Mouse (Mus musculus) heart, postnatal 0 days (tissue): Measurements from ENCODE around the gene Rbfox1. TPM values are rescaled to one million over a fixed set of nuclear protein-coding genes. Genes with fewer than 3 reads are reported as not detected.

ENCODE experiments used
- ATAC-seq: fragments of 200-750 bp; cut with Nextera tagmentation; 2 replicates; pipeline ENCODE4 v1.8.0; 2017; ENCODE audit warnings: low read depth, moderate number of reproducible peaks, moderate library complexity; ENCODE audit not compliant: insufficient read depth
- DNase-seq: peaks from one replicate; pipeline ENCODE4 v3.0.0-alpha.2; 2016; ENCODE audit warnings: low spot score
- H3K27ac ChIP-seq: fragments of 300-500 bp; sonication (generic); 2 replicates; pipeline ENCODE4 v1.5.1; 2014; ENCODE audit warnings: low read depth, mild to moderate bottlenecking
- H3K27me3 ChIP-seq: fragments of 300-500 bp; sonication (generic); 2 replicates; pipeline ENCODE4 v1.6.1; 2014; ENCODE audit warnings: low read length, mixed read lengths; ENCODE audit not compliant: control insufficient read depth, insufficient read depth
- H3K36me3 ChIP-seq: fragments of 300-500 bp; sonication (generic); replicated peaks from 2 replicates; pipeline ENCODE4 v1.6.1; 2014; ENCODE audit warnings: low read length, mixed read lengths; ENCODE audit not compliant: control insufficient read depth, insufficient read depth
- H3K4me1 ChIP-seq: fragments of 300-500 bp; sonication (generic); 2 replicates; pipeline ENCODE4 v1.6.1; 2014; ENCODE audit warnings: antibody characterized with exemption; ENCODE audit not compliant: control insufficient read depth, insufficient read depth
- H3K4me2 ChIP-seq: fragments of 300-500 bp; sonication (generic); 2 replicates; pipeline ENCODE4 v1.6.1; 2014; ENCODE audit warnings: low read depth, mild to moderate bottlenecking, low read length, moderate library complexity
- H3K4me3 ChIP-seq: fragments of 300-500 bp; sonication (generic); 2 replicates; pipeline ENCODE4 v1.5.1; 2014; ENCODE audit warnings: low read depth, low read length
- H3K9ac ChIP-seq: fragments of 300-500 bp; sonication (generic); replicated peaks from 2 replicates; pipeline ENCODE4 v1.6.1; 2014; ENCODE audit warnings: low read depth, low read length, mixed read lengths
- H3K9me3 ChIP-seq: fragments of 300-500 bp; sonication (generic); replicated peaks from 2 replicates; pipeline ENCODE4 v1.6.1; 2016; ENCODE audit warnings: low read length; ENCODE audit not compliant: control insufficient read depth
- CTCF ChIP-seq: IDR thresholded peaks from 2 replicates; pipeline ENCODE4 v1.5.1; 2016; ENCODE audit warnings: antibody characterized with exemption, control low read depth, low read depth
- EP300 ChIP-seq: IDR thresholded peaks from 2 replicates; pipeline ENCODE4 v1.6.1; 2016; ENCODE audit warnings: antibody characterized with exemption, low read depth
- whole genome bisulfite sequencing: fragments of 180-500 bp; shearing (Covaris S2); extraction: QIAGEN DNeasy Blood & Tissue Kit; methylation state at CpG from one replicate; pipeline ENCODE4 v1.1.7; 2014; 5-methylcytosine and 5-hydroxymethylcytosine counted together
- polyA plus RNA-seq: library from polyadenylated mRNA; unstranded; fragments of >200 nt; fragmentation: Nextera tagmentation; extraction: Ambion mirVana; gene quantifications from 2 replicates; pipeline ENCODE4 v1.2.1, GENCODE M21; 2015
- total RNA-seq: library from RNA; depleted of rRNA; stranded (reverse); fragments of >200 nt; gene quantifications from 2 replicates; pipeline ENCODE4 v1.2.3, GENCODE M21; 2014; ENCODE audit warnings: low replicate concordance

Rbfox1 gene
- total and polyA plus RNA-seq, 2 experiments from 2014 or later, result 6.0 to 15.3 TPM

- Histone ChIP-seq H3K9me3 (no peaks in the 10 kb centered on the region), H3K9ac (no peak overlapping the region), H3K36me3 (no peaks in the 10 kb centered on the region), H3K4me2 (no peak overlapping the region), H3K27ac (no peak overlapping the region), H3K4me1 (no peaks in the 10 kb centered on the region), H3K4me3 (no peak overlapping the region), H3K27me3 (no peaks in the 10 kb centered on the region)
- DNase-seq, result no peak
- 72% methylated on average over 3 of the region's 3 CpGs for WGBS
- no peak for ATAC-seq
- TF ChIP-seq CTCF (no peak), EP300 (no peak)
Measured at GRCm38 (mm10) chr16:6813871-6814270, 928.7 kb downstream of the Rbfox1 start.

DNA sequence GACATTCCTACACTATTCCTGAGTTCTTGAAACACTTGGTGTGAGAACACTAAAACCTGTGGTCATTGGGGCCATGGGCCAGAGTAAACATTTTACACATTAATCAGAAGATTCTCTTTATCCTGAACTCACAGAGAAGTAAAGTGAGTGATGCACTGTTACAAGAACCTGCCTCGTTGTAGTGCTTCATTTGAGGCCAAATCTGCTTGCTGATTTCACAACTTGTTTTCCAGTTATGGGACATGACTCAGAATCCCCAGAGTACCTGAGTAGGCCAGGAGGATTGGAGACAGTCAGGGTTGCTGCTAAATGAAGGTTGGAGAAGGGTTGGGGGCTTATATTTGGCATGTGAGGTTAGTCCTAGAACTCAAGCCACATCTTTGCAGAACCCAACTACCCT, 936.6 kb downstream of the Rbfox1 start:
- Histone ChIP-seq H3K27ac (no peak overlapping the region), H3K4me1 (no peaks in the 10 kb centered on the region), H3K4me3 (no peak overlapping the region), H3K4me2 (no peak overlapping the region), H3K9me3 (no peaks in the 10 kb centered on the region), H3K9ac (no peak overlapping the region), H3K36me3 (no peaks in the 10 kb centered on the region), H3K27me3 (no peaks in the 10 kb centered on the region)
- ATAC-seq (no peak), DNase-seq (no peak)
- TF ChIP-seq EP300 (no peak), CTCF (no peak)
- WGBS, result 56% methylated on average over 1 of the region's 1 CpGs

- Histone ChIP-seq H3K9me3 (no peaks in the 10 kb centered on the region), H3K36me3 (no peaks in the 10 kb centered on the region), H3K4me1 (no peaks in the 10 kb centered on the region), H3K4me3 (no peak overlapping the region), H3K9ac (no peak overlapping the region), H3K27me3 (no peaks in the 10 kb centered on the region), H3K4me2 (no peak overlapping the region), H3K27ac (no peak overlapping the region)
- ATAC-seq, result no peak
- DNase-seq, result no peak
- WGBS, result 74% methylated on average over 6 of the region's 6 CpGs
- TF ChIP-seq EP300 (no peak), CTCF (no peak)
Measured at GRCm38 (mm10) chr16:6829892-6830524, 944.9 kb downstream of the Rbfox1 start.

- DNase-seq, result no peak
- Histone ChIP-seq H3K9ac (no peak overlapping the region), H3K27ac (no peak overlapping the region), H3K9me3 (no peaks in the 10 kb centered on the region), H3K36me3 (no peaks in the 10 kb centered on the region), H3K4me3 (no peak overlapping the region), H3K27me3 (no peaks in the 10 kb centered on the region), H3K4me1 (no peaks in the 10 kb centered on the region), H3K4me2 (no peak overlapping the region)
- ATAC-seq, result no peak
- TF ChIP-seq EP300 (no peak), CTCF (no peak)
Measured at GRCm38 (mm10) chr16:6833486-6833885, 948.3 kb downstream of the Rbfox1 start.

DNA sequence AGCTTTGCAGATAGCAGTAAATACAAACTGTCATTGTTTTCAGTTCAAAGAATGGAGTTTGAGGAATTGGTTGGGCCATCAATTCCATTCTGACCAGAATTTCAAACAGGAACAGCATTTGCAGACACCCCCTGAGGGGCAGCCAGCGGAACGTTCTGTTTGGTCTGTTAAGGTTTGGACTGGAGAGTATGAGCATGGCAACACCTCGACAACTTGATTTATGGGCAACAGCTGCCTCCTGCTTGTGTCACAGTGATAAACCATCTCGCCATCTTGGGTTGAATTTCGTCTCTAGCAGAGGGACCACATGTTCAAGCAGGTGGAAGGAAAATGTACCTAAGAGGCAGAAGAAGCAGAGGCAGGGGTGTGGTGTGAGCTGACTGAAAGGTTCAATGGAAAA, 949.9 kb downstream of the Rbfox1 start:
- no peak overlapping the region for H3K27ac ChIP-seq
- H3K27me3 ChIP-seq, result no peaks in the 10 kb centered on the region
- DNase-seq, result no peak
- no peak for ATAC-seq
- H3K9me3 ChIP-seq, result no peaks in the 10 kb centered on the region
- WGBS, result 57% methylated on average over 5 of the region's 5 CpGs
- H3K9ac ChIP-seq, result no peak overlapping the region
- TF ChIP-seq EP300 (no peak), CTCF (no peak)
- H3K4me2 ChIP-seq, result no peak overlapping the region
- H3K4me1 ChIP-seq, result peaks cover 4% of the 10 kb centered on the region; the same call in 1 of the 2 replicates
- H3K4me3 ChIP-seq, result no peak overlapping the region
- no peaks in the 10 kb centered on the region for H3K36me3 ChIP-seq
